Mouse (Mus musculus): ENCODE data around the gene Lrrk1.

DNA sequence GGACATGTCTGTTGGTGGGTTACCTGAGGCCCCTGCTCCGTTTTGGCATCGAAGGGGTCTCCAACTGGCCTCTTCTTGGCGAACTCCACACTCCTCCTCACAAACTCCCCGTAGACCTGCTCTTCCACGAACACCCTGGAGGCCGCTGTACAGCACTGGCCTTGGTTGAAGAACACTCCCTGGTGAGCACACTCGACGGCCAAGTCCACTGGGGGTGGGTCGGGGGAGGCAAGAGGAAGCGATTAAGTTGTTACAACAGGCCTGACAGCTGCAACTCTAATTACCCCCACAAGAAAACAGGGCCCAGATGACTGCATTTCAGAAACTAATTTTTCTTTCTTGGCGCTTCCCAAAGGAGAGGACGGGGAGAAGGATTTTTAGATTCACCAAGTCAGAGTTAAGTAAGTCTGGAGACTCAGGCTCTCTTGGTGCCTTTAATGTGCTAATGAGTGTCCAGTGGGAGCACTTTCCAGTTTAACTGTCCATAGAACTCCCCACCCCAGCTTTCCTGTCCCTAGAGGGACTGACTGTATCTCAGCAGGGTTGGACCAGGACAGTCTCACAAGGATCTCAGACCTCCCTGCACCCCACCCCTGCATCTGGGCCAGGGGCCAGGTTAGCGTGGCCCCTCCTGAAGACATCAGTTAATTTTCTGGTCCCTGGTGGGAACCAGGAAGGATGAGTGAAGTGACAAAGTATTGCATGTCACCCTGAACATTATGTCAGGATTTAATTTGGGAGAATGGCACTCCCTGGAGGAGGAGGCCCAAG is 18.0 kb upstream of the Lrrk1 start:
- TF ChIP-seq MAFK (IDR thresholded peaks at IDR 0.05; ENCODE audit: insufficient read depth, low read depth, low read length): no peak
- TF ChIP-seq ZC3H11A (IDR thresholded peaks at IDR 0.05; ENCODE audit: borderline replicate concordance, low read depth, low read length): no peak
- no peak for TF ChIP-seq CHD2 (IDR thresholded peaks at IDR 0.05; ENCODE audit: low read depth, low read length)
- no peak for TF ChIP-seq ZNF384 (IDR thresholded peaks at IDR 0.05; ENCODE audit: low read depth, low read length)

All from ES-E14 (cell line).